Mouse (Mus musculus) v-Abl transformed pro-B cells (cell line): ENCODE measurements around the gene Pcsk5.

Experiments
- in situ Hi-C, 2 experiments: fragments of 400-800 bp; cut with MboI; formaldehyde crosslinking; loops; one replicate each; pipeline ENCODE4 v1.15.1; 2025; ENCODE audit not compliant: unreplicated experiment in 2 of 2

The Pcsk5 gene

GRCm38 (mm10) chr19:17592790-17593189, 244.6 kb downstream of the Pcsk5 start:
- in situ Hi-C loops, result no loop called here

GRCm38 (mm10) chr19:17591335-17591734, 246.1 kb downstream of the Pcsk5 start:
- in situ Hi-C loops, result no loop called here

- in situ Hi-C loops, result no loop called here
Measured at GRCm38 (mm10) chr19:17590314-17590713, 247.1 kb downstream of the Pcsk5 start.

- in situ Hi-C loops, result no loop called here
Measured at GRCm38 (mm10) chr19:17577412-17577811, 260.0 kb downstream of the Pcsk5 start.

GRCm38 (mm10) chr19:17574564-17574963, 262.9 kb downstream of the Pcsk5 start:
- in situ Hi-C loops, result no loop called here

- in situ Hi-C loops, result no loop called here
Measured at GRCm38 (mm10) chr19:17572315-17572714, 265.1 kb downstream of the Pcsk5 start.

GRCm38 (mm10) chr19:17570936-17571335, 266.5 kb downstream of the Pcsk5 start:
- in situ Hi-C loops, result no loop called here

- in situ Hi-C loops, result no loop called here
Measured at GRCm38 (mm10) chr19:17567264-17567663, 270.2 kb downstream of the Pcsk5 start.

- in situ Hi-C loops, result no loop called here
Measured at GRCm38 (mm10) chr19:17566097-17566496, 271.3 kb downstream of the Pcsk5 start.

- in situ Hi-C loops, result no loop called here
Measured at GRCm38 (mm10) chr19:17558764-17559163, 278.7 kb downstream of the Pcsk5 start.

- in situ Hi-C loops, result no loop called here
Measured at GRCm38 (mm10) chr19:17555159-17555558, 282.3 kb downstream of the Pcsk5 start.

- in situ Hi-C loops, result no loop called here
Measured at GRCm38 (mm10) chr19:17554571-17554970, 282.9 kb downstream of the Pcsk5 start.

- in situ Hi-C loops, result no loop called here
Measured at GRCm38 (mm10) chr19:17553396-17554100, 283.9 kb downstream of the Pcsk5 start.

GRCm38 (mm10) chr19:17528746-17529532, 308.5 kb downstream of the Pcsk5 start:
- in situ Hi-C loops, result no loop called here

GRCm38 (mm10) chr19:17525558-17525957, 311.9 kb downstream of the Pcsk5 start:
- in situ Hi-C loops, result no loop called here

GRCm38 (mm10) chr19:17514456-17514855, 323.0 kb downstream of the Pcsk5 start:
- in situ Hi-C loops, result no loop called here

GRCm38 (mm10) chr19:17511283-17511682, 326.1 kb downstream of the Pcsk5 start:
- in situ Hi-C loops, result no loop called here

GRCm38 (mm10) chr19:17504212-17504611, 333.2 kb downstream of the Pcsk5 start:
- in situ Hi-C loops, result no loop called here

GRCm38 (mm10) chr19:17498586-17499235, 338.7 kb downstream of the Pcsk5 start:
- in situ Hi-C loops, result no loop called here

GRCm38 (mm10) chr19:17496131-17496530, 341.3 kb downstream of the Pcsk5 start:
- in situ Hi-C loops, result no loop called here

- in situ Hi-C loops, result no loop called here
Measured at GRCm38 (mm10) chr19:17491822-17492544, 345.4 kb downstream of the Pcsk5 start.
